Mouse (Mus musculus) kidney, adult 2 months (tissue): ENCODE measurements around the gene Tubb1.

Source experiments
- CTCF ChIP-seq: fragments of 200-500 bp; conservative IDR thresholded peaks from 2 replicates; pipeline ENCODE4 v1.5.1; 2011; ENCODE audit warnings: low read depth, mild to moderate bottlenecking, control low read depth, low read length, moderate library complexity, mixed read lengths; ENCODE audit not compliant: insufficient read depth, insufficient read length
- POLR2A ChIP-seq: fragments of 200-500 bp; IDR thresholded peaks from one replicate; pipeline ENCODE4 v1.6.1; 2011; ENCODE audit warnings: low read depth, low read length, control low read depth

DNA sequence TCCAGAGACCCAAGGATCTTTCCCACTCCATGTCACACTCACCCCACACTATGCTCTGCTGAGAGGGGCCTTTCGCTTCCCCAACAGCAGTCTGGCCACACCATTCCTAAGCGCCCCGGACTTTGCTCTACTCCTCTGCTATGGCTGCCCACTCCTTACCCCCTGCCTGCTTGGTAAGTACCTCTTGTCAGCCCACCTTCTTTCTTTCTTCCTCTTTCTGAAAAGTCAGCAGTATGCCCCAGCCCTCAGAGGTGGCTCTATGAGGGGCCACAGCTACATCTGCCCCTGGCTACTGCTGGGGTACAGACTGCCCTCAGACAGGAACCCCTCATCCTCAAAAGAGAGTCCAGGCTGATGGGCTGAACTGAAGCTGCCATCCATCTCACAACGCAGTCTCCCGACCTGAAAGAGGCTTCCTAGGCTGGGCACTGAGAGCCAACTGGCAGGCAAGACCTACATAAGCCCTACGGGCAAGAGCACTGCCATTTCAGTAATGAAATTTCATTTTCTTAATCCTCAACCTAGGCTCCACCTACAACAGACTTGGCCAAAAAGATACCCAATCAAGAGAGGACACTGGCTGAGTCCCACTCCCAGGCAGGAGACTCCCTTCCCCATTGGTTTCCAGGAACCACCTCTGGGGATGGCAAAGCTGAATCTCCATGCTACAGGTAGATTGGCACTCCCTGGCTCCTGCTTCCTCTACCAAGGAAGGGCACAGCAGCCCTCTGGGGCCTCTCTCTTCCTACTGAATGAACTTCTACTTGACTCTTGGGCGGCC, 13.4 kb upstream of the Tubb1 start:
- TF ChIP-seq CTCF (no peak), POLR2A (no peak)
